Mouse (Mus musculus): ENCODE measurements around the gene Xpr1.

DNA sequence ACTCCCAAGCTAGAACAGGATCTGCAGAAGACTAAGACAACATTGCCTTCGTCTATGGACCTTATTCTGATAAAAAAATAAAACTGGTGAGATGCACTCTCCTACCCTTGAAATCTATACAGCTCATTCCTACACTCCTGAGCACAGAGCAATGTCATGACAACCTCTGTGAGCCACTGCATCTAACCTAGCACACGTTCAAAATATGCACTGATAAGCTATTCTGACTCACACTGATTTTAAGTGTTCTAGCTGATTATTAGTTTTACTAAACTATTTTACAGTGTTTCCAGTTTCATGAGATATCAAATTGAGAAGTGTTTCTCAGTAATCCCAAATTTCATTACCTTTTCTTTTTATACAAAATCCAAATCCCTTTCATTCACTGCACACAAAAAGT is 23.2 kb downstream of the Xpr1 start:
- TF ChIP-seq CTCF (IDR thresholded peaks at IDR 0.05; ENCODE audit: low read depth, low read length) (no peak), POLR2A (IDR thresholded peaks at IDR 0.05; ENCODE audit: borderline replicate concordance, low read depth, low read length) (no peak)

Measured in bone marrow macrophage, adult 2 months (primary cell).